Mouse (Mus musculus) bone marrow macrophage, adult 2 months (primary cell): Measurements from ENCODE around the gene Zfp810. TPM values are rescaled to one million over a fixed set of nuclear protein-coding genes. Genes with fewer than 3 reads are reported as not detected.
A peak's percentile ranks its signal among the peaks of the same experiment; 100 is the strongest.
"Not testable (repeated sequence)": the region's sequence is repeated elsewhere in the genome, so short reads cannot be mapped to it uniquely, and the experiment has no call there.

Experiments
- H3K27ac ChIP-seq: 2 replicates; pipeline ENCODE4 v1.5.1; 2012; ENCODE audit warnings: low read depth, low read length; ENCODE audit not compliant: insufficient read depth
- H3K4me1 ChIP-seq: 2 replicates; pipeline ENCODE4 v1.6.1; 2012; ENCODE audit warnings: low read length; ENCODE audit not compliant: control insufficient read depth, insufficient read depth
- H3K4me3 ChIP-seq: 2 replicates; pipeline ENCODE4 v1.5.1; 2012; ENCODE audit warnings: mild to moderate bottlenecking, low read length, moderate library complexity; ENCODE audit not compliant: insufficient read depth
- CTCF ChIP-seq: IDR thresholded peaks from 2 replicates; pipeline ENCODE4 v1.5.1; 2012; ENCODE audit warnings: low read depth, mild to moderate bottlenecking, low read length, moderate library complexity
- POLR2A ChIP-seq: IDR thresholded peaks from 2 replicates; pipeline ENCODE4 v1.6.1; 2012; ENCODE audit warnings: mild to moderate bottlenecking, low read depth, low read length, borderline replicate concordance
- polyA plus RNA-seq: library from polyadenylated mRNA; stranded (reverse); fragments of >200 nt; gene quantifications from 2 replicates; pipeline ENCODE4 v1.2.4, GENCODE M21; 2012; ENCODE audit not compliant: missing spikeins, insufficient read depth, insufficient read length

Zfp810 gene
- polyA plus RNA-seq, 1 experiment: 10.7 TPM

DNA sequence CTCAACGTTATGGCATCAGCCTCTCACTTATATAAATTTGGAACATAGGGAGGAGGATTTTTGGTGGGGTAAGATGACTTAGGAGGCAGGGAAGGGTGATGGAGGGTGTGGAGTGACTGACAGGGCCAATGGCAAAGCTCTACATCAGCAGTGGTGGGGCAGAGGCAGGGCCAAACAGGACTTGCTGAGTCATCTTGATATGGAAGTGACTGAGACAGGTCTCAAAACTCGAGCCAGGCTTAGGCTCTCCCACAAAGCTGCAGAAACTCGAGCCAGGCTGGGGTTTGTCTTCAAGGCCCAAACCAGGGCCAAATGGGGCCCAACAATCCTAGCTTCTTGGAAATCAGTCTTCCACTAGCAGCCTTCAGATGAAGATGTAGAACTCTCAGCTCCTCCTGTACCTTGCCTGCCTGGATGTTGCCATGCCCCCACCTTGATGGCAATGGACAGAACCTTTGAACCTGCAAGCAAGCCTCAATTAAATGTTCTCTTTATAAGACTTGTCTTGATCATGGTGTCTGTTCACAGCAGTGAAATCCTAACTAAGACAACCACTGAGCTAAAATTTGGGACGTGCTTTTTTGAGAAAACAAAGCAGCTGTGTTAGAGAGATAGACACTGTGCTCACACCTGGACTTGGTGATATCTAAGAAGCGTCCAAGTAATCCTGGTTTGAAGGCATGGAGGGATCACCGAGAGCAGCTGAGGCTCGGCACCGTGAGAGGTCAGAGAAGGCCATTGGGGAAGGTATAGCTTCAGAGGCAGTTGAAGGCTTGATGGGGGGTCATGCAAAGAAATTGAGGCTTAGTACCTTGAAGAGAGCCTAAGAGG is 15.1 kb upstream of the Zfp810 start:
- Histone ChIP-seq H3K4me3 (no peak overlapping the region), H3K4me1 (peaks cover 12% of the 10 kb centered on the region), H3K27ac (no peak overlapping the region)
- no peak for TF ChIP-seq POLR2A
- TF ChIP-seq CTCF: no peak

- no peak for TF ChIP-seq CTCF
- no peak for TF ChIP-seq POLR2A
- no peak overlapping the region for H3K4me3 ChIP-seq
- H3K4me1 ChIP-seq: peaks cover 12% of the 10 kb centered on the region
- no peak overlapping the region for H3K27ac ChIP-seq
These were observed 11.7 kb upstream of the Zfp810 start for GRCm38 (mm10) chr9:22319109-22319508.

DNA sequence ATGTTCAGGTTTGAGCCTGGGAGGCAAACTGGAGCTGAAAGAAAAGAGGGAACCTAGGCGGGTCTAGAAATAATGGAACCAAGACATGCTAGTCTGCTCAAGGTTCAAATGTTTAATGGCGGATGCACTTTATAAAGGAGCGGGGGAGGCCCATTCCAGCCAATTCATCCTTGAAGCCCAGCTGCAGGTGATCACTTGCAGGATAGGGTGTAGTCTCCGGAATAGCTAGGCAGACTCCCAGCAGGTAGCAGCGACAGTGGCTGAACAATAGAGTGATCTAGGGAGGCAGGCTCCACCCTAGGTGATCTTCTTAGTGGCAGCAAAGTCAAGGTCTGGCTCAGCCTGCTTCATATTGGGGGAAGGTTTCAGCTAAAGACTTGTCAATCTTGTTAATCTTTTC is 8.6 kb upstream of the Zfp810 start:
- H3K4me3 ChIP-seq: not testable (repeated sequence)
- H3K4me1 ChIP-seq: peaks cover 16% of the 10 kb centered on the region

GRCm38 (mm10) chr9:22314066-22314465 is 6.6 kb upstream of the Zfp810 start:
- peaks cover 16% of the 10 kb centered on the region for H3K4me1 ChIP-seq
- H3K4me3 ChIP-seq: no peak overlapping the region
- no peak for TF ChIP-seq CTCF
- TF ChIP-seq POLR2A: no peak
- peak overlapping the region; percentile 37 for H3K27ac ChIP-seq

More for the DNA sequence above, 8.6 kb upstream of the Zfp810 start:
- H3K27ac ChIP-seq: not testable (repeated sequence)

GRCm38 (mm10) chr9:22313218-22313617 is 5.8 kb upstream of the Zfp810 start:
- no peak for TF ChIP-seq POLR2A
- no peak for TF ChIP-seq CTCF
- H3K27ac ChIP-seq: peak overlapping the region; percentile 72
- H3K4me3 ChIP-seq: no peak overlapping the region
- H3K4me1 ChIP-seq: peaks cover 22% of the 10 kb centered on the region

DNA sequence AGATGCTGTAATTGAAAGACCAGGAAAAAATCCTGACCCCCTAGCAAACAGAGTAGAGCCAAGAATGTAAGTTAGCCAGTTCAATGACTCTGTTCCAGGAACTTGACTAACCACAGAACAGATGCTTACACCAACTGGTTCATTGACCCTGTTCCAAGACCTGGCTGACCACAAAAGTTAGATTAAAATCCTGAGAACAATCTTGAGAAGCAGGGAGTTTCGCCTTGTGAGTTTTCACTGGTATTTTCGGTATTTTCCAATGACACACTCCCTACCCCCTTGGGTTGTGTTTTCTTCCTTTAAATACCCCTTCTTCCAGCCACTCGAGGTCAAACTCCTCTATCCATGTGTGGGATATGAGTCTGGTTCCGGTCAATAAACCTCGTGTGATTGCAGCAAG is 2.2 kb upstream of the Zfp810 start:
- peaks cover 23% of the 10 kb centered on the region for H3K4me1 ChIP-seq
- TF ChIP-seq CTCF (no peak), POLR2A (no peak)
- H3K4me3 ChIP-seq: no peak overlapping the region
- no peak overlapping the region for H3K27ac ChIP-seq

DNA sequence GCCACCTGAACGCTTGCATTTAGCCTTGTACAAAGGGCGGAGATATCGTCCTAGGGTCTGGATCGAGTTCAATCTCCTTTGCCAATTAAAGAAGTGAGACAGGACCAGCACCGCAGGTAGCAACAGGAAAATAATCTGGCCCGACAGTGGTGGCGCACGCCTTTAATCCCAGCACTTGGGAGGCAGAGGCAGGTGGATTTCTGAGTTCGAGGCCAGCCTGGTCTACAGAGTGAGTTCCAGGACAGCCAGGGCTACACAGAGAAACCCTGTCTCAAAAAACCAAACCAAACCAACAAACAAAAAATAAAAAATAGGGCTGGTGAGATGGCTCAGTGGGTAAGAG is 443 bp upstream of the Zfp810 start:
- peaks cover 11% of the 10 kb centered on the region for H3K4me1 ChIP-seq
- not testable (repeated sequence) for H3K27ac ChIP-seq

GRCm38 (mm10) chr9:22306726-22307125 is 722 bp downstream of the Zfp810 start:
- Histone ChIP-seq H3K27ac (no peak overlapping the region), H3K4me3 (peak overlapping the region; percentile 78), H3K4me1 (peaks cover 9% of the 10 kb centered on the region)
- no peak for TF ChIP-seq CTCF
- TF ChIP-seq POLR2A: no peak

More for the DNA sequence above, 443 bp upstream of the Zfp810 start:
- H3K4me3 ChIP-seq: peak overlapping the region; percentile 78

- no peak overlapping the region for H3K27ac ChIP-seq
- peaks cover 3% of the 10 kb centered on the region for H3K4me1 ChIP-seq
- TF ChIP-seq POLR2A (no peak), CTCF (no peak)
- no peak overlapping the region for H3K4me3 ChIP-seq
These were observed 5.2 kb downstream of the Zfp810 start for GRCm38 (mm10) chr9:22302199-22302598.

GRCm38 (mm10) chr9:22278733-22279132 is 28.7 kb downstream of the Zfp810 start:
- Histone ChIP-seq H3K27ac (no peak overlapping the region), H3K4me3 (no peak overlapping the region), H3K4me1 (no peaks in the 10 kb centered on the region)
- TF ChIP-seq POLR2A (no peak), CTCF (no peak)

GRCm38 (mm10) chr9:22268886-22269285 is 38.6 kb downstream of the Zfp810 start:
- TF ChIP-seq POLR2A (no peak), CTCF (no peak)
- H3K4me3 ChIP-seq: no peak overlapping the region
- no peak overlapping the region for H3K27ac ChIP-seq
- H3K4me1 ChIP-seq: no peaks in the 10 kb centered on the region
